Mouse (Mus musculus) frontal cortex, postnatal 14 days (tissue): ENCODE measurements at regions not wholly inside any gene's neighbourhood (a gene's known extent, or its start where the extent isn't known, plus 50 kb on each side); places are given as distances from the start of the nearest gene placed in this dataset.
"Not testable (repeated sequence)": the region's sequence is repeated elsewhere in the genome, so short reads cannot be mapped to it uniquely, and the experiment has no call there.

Experiments used
- DNase-seq, 2 experiments: peaks; one replicate each; pipeline ENCODE4 v3.0.0; 2022; ENCODE audit warnings: low spot score in 2 of 2

DNA sequence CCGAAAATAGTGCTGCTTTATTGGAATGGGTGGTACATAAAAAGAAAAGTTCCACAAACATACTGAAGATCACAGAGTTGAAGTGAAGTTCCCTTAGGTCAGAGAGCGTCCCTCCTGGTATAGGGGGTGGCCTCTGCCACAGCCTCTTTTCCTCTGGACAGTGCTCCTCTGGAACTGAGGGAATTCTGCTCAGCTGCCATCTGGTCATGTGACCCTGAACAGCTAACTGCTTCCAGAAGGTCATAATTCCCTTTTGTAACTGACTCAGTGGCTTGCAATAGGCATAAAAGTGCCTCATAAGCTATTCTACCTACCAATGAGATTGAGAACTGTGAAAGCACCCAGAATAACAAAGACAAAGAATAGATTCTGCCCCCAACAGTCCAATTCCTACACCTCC lies 414.4 kb downstream of the Lrig3 start:
- no peak for DNase-seq

DNA sequence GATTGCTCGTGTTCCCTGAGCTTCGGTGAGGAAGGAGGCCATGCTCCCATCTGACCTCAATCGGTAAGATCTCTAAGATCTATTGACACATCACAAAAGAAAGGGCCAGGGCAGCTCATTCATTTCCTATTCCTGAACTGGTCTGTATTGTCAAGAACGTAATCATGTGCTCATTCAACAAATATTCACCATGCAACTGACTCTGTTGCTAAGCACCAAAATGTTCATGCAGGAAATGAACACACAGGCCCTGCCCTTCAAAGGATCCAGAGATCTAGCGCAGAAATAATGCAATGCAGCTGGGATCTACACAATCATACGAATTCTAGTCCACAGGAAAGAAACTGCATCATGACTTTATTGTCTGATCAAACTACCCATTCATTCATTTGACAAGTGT lies 413.3 kb downstream of the Lrig3 start:
- no peak for DNase-seq

DNA sequence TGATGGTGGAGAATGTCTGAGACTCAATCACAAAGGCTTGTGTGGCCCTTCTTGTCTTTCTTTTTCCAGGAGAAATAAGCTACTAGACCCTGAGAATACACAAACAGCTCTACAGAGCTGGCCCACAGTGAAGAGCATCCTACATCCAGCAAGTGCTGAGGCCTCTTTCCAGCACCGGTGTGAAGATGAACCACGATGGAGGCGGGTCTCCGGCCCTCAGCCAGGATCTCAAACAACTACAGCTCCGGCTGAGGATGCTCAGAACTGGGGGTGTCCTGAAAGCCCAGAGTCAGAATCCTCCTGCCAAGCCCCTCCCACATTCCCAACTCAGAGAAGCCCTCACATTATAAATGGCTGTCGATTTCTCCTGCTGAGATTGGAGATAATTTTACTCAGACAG lies 407.9 kb downstream of the Lrig3 start:
- no peak for DNase-seq

DNA sequence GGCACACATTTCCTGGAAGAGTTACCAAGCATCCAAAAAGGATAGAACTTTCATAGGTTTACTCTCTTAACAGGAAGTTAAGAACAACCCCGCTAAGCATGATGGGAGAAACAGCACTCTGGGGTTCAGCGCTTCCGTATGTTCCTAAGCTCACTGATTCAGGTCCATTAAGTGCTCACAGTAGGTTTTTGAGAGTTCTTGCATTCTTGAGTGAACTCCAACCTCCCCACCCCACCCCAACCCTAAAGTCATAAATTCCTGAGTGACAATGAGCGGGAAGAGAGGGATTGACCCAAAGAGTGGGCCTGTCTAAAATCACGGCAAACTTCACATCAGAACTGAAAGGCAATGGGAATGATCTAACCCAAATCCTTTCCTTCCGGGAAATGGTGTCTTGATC lies 405.9 kb downstream of the Lrig3 start:
- DNase-seq: no peak

DNA sequence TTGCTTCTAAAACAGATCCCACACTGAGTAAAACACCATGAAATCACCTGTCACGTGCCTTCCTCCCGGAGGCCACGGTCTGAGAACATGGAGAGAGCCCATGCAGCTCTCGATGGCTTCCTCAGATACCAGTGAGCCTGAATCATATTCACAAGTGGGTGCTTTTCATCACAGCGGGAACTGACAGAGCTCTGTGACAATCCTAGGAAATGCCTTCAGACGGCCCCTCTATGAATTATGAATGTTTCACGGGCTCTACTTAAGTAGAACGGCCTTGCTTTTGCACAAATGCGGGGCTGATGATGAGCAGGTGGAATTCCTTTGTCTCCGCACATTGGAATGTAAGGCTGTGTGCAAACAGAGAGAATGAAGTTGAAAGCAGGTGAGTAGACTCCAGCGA lies 383.1 kb downstream of the Lrig3 start:
- DNase-seq: no peak

DNA sequence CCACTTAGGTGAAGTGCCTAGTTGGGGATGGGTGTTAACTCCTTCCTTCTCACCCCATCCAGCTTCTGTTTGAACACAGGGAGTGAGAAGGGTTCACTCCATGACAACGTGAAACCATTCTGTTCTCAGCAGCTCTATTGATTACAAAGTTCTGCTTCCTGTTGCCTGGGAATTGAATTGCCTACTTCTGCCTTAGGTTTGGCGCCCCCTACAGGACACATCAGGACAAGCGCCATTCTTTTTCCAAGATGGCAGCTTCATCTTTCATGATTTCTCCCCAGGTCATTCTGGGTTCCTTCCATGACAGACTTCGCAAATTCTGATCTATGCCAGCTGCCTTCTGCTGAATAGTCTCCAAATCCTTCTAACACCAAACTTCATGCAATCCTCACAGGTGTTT lies 371.5 kb downstream of the Lrig3 start:
- no peak for DNase-seq

DNA sequence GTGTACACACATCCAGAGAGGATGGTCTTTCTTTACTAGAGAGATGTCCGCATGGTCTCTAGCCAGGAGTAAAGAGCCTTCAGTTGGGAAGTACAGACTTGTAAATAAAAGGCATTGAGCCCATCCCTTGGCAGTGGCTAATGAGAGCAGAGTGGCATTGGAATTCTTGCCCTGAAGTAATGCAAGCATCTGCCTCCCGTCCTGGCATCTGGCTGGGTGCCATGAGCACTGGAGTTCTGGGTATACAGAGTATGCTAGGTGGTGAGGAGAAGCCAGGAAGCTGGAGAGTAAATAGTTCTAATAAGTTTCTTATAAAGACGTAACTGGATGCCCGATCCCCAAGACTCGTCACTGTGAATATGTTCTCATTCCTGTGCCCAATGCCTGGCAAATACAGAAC lies 367.8 kb downstream of the Lrig3 start:
- DNase-seq: no peak

DNA sequence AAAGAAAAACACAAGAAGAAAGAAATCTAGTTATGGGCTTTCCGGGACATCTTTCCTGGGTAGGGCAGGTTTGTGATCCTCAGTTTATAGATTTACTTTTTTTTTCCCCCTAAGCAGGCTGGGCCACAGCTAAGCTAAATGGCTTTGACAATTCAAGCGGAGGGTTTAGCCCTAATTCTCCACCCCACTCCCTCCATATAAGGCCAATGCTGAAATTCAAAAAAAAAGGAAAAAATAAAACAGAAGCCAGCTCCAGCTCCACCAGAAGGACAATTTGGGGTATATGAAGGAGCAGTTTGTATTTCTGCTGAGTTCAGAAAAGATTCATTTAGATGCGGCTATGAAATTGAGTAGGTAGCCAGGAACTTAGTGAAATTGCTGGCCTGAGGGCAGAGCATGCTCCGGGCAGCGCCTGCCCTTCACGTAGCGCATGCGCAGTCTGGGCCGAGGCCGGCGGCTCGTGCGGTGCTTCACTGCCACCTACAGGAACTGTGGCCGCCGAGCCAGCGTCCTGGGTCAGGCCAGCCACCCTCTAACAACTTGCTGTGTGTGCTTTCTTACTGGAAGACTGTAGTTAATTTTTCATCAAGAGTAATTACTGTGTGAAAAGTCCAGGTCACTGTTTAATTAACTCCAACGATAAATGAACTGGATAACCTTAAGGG lies 364.5 kb downstream of the Lrig3 start:
- peak; percentile 70 to 84 for DNase-seq

DNA sequence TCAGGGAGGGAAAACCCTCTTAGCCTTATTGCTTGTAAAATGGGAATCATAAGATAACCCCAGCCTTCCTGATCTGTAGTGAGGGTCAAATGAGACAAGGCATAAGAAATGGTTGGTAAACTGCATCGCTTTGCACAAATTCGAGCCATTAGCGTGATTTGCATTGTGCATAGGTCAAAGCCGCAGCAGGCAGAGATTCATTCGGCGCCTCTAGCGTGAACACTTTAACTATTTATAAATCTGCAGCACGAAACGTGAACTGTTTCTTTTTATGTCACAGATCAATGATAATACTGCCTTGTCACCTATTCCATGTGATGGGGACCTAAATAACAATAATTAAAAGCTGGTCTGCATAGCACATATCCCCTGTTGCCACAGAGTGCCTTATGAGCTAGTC lies 354.9 kb downstream of the Lrig3 start:
- no peak for DNase-seq

DNA sequence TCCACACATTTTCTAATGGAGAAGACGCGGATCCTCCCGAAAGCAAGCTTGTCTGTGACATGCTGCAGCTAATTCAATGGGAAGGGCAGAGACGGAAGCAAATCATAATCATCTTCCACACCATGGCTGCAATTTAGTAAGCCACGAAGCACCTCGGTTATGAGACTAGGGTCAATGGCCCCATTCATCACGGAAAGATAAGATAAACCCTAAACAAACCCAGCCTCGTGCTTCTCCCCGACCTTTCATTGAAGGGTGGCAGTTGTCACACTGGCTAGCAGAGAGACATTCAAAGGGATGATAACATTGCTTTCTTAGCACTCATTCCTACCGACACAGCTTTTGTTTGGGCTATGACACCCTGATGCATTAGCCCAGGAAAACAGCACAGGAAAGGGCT lies 353.8 kb downstream of the Lrig3 start:
- no peak for DNase-seq

DNA sequence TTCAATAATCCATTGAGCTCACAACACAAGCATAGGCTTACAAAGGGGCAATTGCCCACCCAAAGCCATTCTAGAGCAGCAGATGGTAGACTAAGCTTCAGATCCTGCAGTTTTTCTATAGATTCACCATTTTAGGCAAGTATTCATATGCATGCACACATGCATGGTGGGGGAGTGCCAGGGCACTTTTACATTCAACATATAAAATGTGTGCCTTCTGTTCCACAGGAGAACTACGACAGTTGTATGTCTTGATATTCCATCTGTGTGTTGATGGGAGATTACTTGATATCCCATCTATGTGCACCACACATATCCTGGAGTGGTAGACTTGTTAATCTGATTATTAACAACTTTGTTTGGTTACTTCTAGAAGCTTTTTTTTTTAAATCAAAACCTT lies 334.0 kb downstream of the Lrig3 start:
- no peak for DNase-seq

DNA sequence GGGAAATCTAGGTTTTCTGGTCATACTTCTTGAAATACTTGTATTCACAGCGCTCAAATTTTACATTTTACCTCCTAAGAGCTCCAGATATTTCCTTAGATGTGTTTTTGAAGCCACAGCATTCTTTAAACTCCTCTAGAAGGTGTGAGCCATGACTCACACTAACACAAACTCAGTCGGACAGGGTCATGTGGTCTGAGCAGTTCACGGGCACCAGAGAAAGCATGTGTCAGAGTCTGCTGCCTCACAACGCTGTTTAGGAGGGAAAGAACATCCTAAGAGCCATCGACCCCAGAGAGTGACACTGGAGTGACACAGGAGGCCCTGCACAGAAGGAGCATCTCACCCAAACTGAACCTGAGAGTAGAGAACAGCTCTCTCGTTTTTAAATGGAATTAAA lies 332.2 kb downstream of the Lrig3 start:
- DNase-seq: no peak

DNA sequence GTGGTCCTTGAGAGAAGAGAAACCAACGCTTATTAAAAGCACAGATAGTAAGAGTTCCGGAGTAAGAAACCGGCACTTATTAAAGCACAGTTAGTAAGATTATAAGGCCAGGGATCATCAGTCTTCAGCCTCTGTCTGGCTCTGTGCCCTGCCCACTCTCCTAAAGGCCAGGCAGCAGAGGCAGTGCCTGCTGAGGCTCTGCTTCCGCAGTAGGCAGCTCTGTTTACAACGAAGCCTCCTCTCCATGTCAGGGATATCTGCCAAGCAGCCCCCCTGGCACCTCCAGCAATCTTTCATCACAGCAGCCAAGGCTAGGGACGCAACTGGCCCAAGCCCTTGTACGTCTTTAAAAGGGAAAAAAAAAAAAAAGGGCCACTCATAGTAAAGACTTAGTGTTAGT lies 329.9 kb downstream of the Lrig3 start:
- DNase-seq: no peak

DNA sequence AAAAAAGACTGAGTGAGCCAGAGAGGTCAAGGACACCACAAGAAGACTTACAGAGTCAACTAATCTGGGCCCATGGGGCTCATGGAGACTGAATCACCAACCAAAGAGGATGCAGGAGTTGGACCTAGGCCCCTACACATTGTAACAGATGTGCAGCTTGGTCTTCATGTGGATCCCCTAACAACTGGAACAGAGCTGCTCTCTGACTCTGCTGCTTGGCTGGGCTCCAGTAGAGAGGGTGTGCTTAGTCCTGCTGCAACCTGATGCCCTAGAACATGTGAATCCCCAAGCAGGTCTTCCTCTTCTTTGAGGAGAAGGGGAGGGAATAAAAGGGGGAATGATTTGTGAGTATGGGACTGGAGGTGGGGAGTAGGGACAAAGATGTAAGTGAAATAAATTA lies 325.8 kb downstream of the Lrig3 start:
- no peak for DNase-seq

DNA sequence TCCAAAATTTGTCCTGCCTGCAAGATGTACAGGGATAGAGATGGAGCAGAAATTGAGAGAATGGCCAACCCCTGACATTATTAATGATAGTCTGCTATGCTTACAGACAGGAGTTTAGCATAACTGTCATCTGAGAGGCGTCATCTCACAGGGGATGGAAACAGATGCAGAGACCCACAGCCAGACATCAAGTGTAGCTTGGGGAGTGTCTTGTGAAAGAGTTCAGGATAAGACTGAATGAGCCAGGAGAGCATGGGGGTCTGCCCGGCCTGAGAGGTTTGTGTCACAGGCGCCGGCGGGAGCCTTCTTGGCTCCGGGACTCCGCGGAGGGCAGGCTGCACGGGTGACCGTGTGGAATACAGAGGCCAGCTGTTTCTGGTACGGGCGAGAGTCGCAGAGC lies 319.1 kb downstream of the Lrig3 start:
- not testable (repeated sequence) for DNase-seq

DNA sequence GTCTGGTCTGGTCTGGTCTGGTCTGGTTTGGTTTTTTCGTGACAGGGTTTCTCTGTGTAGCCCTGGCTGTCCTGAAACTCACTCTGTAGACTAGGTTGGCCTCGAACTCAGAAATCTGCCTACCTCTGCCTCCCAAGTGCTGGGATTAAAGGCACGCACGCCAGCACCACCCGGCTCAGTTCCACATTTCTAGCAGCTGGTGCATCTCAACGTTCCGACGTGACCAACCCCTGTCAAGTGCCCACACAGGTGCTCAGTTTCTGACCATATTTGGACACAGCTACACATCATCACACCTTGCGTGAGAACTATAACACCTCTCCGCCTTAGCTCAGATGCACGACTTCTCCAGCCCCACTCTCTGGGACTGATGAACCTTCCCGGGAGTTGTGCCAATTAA lies 304.4 kb downstream of the Lrig3 start:
- DNase-seq: no peak

DNA sequence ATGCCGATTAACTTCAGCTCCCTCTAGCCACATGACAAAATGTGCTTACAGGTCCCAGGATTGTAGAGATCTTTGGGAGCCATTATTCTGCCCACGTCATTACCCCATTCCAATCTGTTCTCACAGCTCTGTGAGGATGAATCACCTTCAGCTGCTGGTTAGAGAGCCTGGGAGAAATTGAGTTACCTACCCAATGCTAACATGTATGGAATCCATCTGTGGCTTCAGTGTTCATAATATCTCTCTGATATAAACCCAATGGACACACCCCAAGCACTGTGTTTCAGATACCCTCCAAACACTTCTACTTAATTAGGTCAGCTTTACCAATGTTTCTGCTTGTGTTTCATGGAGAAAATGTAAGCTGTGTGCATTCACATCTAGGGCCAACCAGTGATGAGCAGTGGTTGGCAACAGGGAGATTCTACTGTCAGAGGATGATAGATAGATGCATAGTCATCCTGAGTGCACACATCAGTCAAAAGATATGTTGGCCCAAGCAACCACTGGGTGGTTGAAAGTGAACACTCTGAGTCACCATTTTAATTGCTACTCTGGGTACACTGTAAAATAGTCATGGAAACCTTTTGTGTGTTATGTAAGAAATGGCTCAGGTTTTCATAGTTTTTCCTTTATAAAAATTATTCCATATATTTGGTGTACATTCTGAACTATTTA lies 301.5 kb downstream of the Lrig3 start:
- DNase-seq: no peak

DNA sequence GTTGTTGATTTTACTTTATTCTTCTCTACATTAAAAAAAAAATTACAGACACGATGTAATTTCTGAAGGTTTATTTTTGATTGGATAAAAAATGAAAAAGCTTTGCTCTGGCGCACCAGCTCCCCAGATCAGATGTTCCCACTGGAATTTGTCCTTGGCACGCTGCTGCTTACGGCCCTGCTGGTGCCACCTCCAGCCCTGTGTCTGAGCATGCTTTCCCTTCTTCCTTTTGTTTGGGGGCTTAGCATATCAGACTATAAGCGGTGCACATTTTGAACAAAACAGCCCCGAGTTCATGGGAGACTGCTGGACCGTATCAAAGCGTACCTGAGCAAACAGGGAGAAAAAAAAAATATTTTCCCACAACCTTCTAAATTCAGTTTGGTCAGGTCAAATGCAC lies 291.2 kb downstream of the Lrig3 start:
- no peak for DNase-seq

DNA sequence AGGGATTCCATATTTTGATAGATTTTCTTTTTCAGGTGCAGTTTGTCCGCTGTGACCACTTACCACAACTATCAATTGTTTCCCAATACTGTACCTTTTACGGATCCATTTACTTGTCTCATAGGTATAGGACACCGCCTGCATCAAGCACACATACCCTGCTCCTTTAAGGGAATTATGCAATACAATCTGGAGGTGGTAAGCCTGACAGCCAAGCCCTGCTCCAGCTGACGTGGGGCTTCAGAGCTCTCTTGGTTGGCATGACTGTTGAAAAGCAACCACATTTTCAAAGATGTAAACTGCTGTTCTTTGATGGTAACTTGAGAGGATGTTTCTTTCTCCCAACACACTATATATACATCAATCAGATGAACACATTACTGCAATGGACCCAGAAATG lies 288.2 kb downstream of the Lrig3 start:
- no peak for DNase-seq

DNA sequence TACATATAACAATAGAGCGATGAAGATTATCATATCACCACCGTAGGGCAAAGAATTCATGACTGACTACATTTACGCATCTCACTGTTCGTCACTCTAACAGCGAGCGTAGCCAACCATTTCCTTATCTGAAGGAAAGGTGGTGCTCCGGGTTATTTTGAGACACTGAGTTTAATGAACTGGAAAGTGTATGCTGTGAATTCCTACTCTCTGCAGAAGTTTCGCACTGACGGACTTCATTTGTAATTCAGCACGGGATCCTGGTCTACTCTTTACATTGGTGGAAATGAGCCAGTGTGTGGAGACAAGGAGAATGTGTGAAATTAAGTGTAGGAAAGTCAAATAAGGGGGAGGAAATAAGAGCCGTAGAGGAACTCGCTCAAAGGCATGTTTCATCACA lies 283.2 kb downstream of the Lrig3 start:
- DNase-seq: no peak

DNA sequence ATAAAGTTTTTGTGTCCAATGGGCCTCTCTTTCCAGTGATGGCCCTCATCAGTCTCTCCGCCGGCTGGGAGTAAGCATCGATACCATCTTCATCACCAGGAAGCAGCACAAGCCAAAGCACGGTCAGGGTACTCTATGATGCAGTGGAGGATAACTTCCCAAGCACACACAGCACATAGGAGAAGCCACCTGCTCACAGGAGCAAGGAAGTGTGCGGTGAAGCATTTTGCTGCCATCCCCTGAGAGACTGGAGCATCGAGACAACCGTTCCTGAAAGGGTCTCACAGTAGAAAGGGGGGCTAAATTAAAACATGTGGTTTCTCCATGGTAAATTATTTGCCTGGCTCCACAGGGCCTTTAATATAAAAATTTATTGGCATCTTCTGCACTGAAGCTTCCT lies 277.1 kb downstream of the Lrig3 start:
- DNase-seq: no peak

DNA sequence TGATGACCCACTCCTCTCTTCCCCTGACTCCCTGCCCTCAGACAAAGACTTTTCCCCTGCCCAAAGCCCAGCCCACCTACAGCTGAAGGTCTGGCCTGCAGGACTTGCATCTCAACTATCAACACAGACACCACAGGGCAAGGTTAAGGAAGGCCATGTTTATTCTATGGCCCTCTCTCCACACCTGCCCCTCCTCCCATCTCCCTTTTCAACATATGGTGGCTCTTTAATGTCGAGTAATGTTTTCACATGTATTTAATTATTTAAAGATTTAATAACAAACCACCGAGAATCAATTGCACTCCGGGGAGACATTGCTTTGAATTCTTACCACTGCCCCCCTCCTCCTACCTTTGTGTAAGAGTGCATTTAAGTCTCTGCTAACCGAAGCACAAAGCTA lies 273.6 kb downstream of the Lrig3 start:
- no peak for DNase-seq
